Mouse (Mus musculus) intestine, postnatal 0 days (tissue): ENCODE measurements around the gene Fkbp11. TPM values are rescaled to one million over a fixed set of nuclear protein-coding genes. Genes with fewer than 3 reads are reported as not detected.

Experiments used
- ATAC-seq: fragments of 200-750 bp; cut with Nextera tagmentation; 2 replicates; pipeline ENCODE4 v1.8.0; 2017; ENCODE audit warnings: mild to moderate bottlenecking, moderate TSS enrichment, moderate library complexity
- H3K27ac ChIP-seq: fragments of 300-500 bp; sonication (generic); 2 replicates; pipeline ENCODE4 v1.5.1; 2014; ENCODE audit warnings: mild to moderate bottlenecking, low read depth, low read length, moderate library complexity
- H3K27me3 ChIP-seq: fragments of 300-500 bp; sonication (generic); replicated peaks from 2 replicates; pipeline ENCODE4 v1.6.1; 2014; ENCODE audit warnings: low read length, mixed read lengths; ENCODE audit not compliant: control insufficient read depth, insufficient read depth
- H3K36me3 ChIP-seq: fragments of 300-500 bp; sonication (generic); 2 replicates; pipeline ENCODE4 v1.6.1; 2014; ENCODE audit warnings: mild to moderate bottlenecking, moderate library complexity; ENCODE audit not compliant: control insufficient read depth, insufficient read depth
- H3K4me1 ChIP-seq: fragments of 300-500 bp; sonication (generic); replicated peaks from 2 replicates; pipeline ENCODE4 v1.6.1; 2014; ENCODE audit warnings: antibody characterized with exemption, low read length, mixed read lengths; ENCODE audit not compliant: control insufficient read depth, insufficient read depth
- H3K4me2 ChIP-seq: fragments of 300-500 bp; sonication (generic); replicated peaks from 2 replicates; pipeline ENCODE4 v1.6.1; 2014; ENCODE audit warnings: low read depth, mild to moderate bottlenecking, moderate library complexity
- H3K4me3 ChIP-seq: fragments of 300-500 bp; sonication (generic); 2 replicates; pipeline ENCODE4 v1.5.1; 2014; ENCODE audit warnings: low read depth, low read length
- H3K9ac ChIP-seq: fragments of 300-500 bp; sonication (generic); 2 replicates; pipeline ENCODE4 v1.6.1; 2014; ENCODE audit warnings: mild to moderate bottlenecking, low read depth, low read length
- H3K9me3 ChIP-seq: fragments of 300-500 bp; sonication (generic); 2 replicates; pipeline ENCODE4 v1.6.1; 2016; ENCODE audit warnings: mixed run types; ENCODE audit not compliant: control insufficient read depth
- CTCF ChIP-seq: sonication (generic); IDR thresholded peaks from 2 replicates; pipeline ENCODE4 v1.5.1; 2016; ENCODE audit warnings: low read depth, mild to moderate bottlenecking, control low read depth, antibody characterized with exemption, moderate library complexity
- WGBS: fragments of 180-500 bp; shearing (Covaris S2); extraction: QIAGEN DNeasy Blood & Tissue Kit; methylation state at CpG from one replicate; pipeline ENCODE4 v1.1.7; 2014; 5-methylcytosine and 5-hydroxymethylcytosine counted together
- polyA plus RNA-seq: library from polyadenylated mRNA; unstranded; fragments of >200 nt; fragmentation: Nextera tagmentation; extraction: Ambion mirVana; gene quantifications from 2 replicates; pipeline ENCODE4 v1.2.1, GENCODE M21; 2015

Gene Fkbp11
- polyA plus RNA-seq, 1 experiment from 2014 or later: 32.4 TPM

DNA sequence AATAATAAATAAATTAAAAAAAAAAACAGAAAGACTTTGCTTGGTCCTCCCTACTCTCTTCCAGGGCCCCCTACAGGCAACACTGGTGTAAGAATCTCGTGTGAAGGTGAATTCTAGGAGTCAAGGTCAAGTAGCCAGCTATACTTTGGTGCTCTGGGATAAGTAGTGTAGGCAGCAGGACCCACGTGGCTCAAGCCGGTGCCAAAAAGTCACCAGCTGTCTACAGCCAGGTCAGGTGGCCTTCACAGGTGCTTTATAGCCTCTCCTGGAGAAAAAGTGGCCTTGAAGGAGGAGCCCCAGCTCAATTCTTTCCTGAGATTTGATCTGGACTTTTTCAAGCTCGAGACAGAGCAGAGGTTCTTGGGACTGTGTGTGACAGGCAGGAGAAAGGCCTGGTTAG lies 1.9 kb downstream of the Fkbp11 start:
- 85% methylated on average over 4 of the region's 4 CpGs for WGBS

DNA sequence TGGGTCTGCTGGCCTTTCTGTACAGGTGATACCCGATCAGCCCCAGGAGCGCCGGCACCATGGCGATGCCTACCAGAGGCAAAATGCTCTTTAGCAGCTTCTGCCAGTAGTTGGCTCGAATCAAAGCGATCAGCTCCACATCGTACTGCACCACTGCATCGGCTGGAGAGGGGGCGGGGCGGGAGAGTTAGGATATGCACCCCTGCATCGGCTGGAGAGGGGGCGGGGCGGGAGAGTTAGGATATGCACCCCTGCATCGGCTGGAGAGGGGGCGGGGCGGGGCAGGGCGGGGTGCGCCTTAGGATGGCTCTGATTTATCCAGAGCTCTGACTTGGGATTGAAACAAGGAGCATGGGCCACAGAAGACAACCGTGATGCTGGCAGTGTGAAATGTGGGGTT lies 3.6 kb downstream of the Fkbp11 start:
- Histone ChIP-seq H3K4me1 (no peaks in the 10 kb centered on the region; the same call in 1 of the 2 replicates), H3K9me3 (no peaks in the 10 kb centered on the region), H3K4me3 (no peak overlapping the region), H3K27ac (no peak overlapping the region), H3K9ac (no peak overlapping the region), H3K4me2 (peak overlapping the region; percentile 30; the same call in 1 of the 2 replicates), H3K27me3 (0 out of 2 replicates have a peak, but pooled peaks cover 2% of the 10 kb centered on the region), H3K36me3 (no peaks in the 10 kb centered on the region)
- TF ChIP-seq CTCF: no peak
- no peak for ATAC-seq
- WGBS: 33% methylated on average over 19 of the region's 19 CpGs

More for the DNA sequence above, 1.9 kb downstream of the Fkbp11 start:
- no peak for ATAC-seq
- no peak overlapping the region for H3K9ac ChIP-seq
- H3K27ac ChIP-seq: no peak overlapping the region
- H3K4me1 ChIP-seq: no peaks in the 10 kb centered on the region; the same call in 1 of the 2 replicates
- H3K9me3 ChIP-seq: no peaks in the 10 kb centered on the region
- H3K4me3 ChIP-seq: no peak overlapping the region
- 0 out of 2 replicates have a peak, but pooled peaks cover 2% of the 10 kb centered on the region for H3K27me3 ChIP-seq
- no peak for TF ChIP-seq CTCF
- no peak overlapping the region for H3K4me2 ChIP-seq
- H3K36me3 ChIP-seq: no peaks in the 10 kb centered on the region

- no peak for TF ChIP-seq CTCF
- no peak overlapping the region for H3K4me2 ChIP-seq
- no peaks in the 10 kb centered on the region for H3K27me3 ChIP-seq
- H3K27ac ChIP-seq: no peak overlapping the region
- no peaks in the 10 kb centered on the region for H3K36me3 ChIP-seq
- H3K4me1 ChIP-seq: no peaks in the 10 kb centered on the region; the same call in 1 of the 2 replicates
- no peak overlapping the region for H3K4me3 ChIP-seq
- no peak for ATAC-seq
- H3K9me3 ChIP-seq: no peaks in the 10 kb centered on the region
- no peak overlapping the region for H3K9ac ChIP-seq
- WGBS: 65% methylated on average over 14 of the region's 14 CpGs
Observed at GRCm38 (mm10) chr15:98722854-98723253, 5.1 kb downstream of the Fkbp11 start.

DNA sequence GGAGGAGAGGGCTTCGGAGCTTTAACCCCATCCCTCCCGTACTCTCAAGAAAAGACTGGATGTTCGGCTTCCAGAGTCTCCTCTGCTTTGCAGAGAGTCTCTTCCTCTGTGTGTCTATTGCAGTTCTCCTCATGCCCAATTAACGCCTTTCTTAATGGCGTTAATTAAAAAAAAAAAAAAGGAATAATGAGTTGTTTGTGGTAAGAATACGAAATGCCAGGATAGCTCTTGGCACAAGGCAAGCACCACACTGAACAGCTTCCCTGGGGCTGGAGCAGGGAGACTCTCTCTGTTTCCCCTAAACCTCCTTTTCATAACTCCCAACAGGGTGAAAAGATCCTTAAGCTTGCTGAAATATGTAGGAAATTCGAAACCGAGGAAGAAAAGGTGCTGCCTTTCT lies 5.8 kb downstream of the Fkbp11 start:
- H3K9ac ChIP-seq: no peak overlapping the region
- no peaks in the 10 kb centered on the region for H3K9me3 ChIP-seq
- ATAC-seq: no peak
- H3K4me3 ChIP-seq: no peak overlapping the region
- 86% methylated on average over 8 of the region's 8 CpGs for WGBS
- TF ChIP-seq CTCF: no peak
- no peak overlapping the region for H3K27ac ChIP-seq
- no peaks in the 10 kb centered on the region for H3K36me3 ChIP-seq
- no peaks in the 10 kb centered on the region; the same call in 1 of the 2 replicates for H3K4me1 ChIP-seq
- no peak overlapping the region for H3K4me2 ChIP-seq
- no peaks in the 10 kb centered on the region for H3K27me3 ChIP-seq

DNA sequence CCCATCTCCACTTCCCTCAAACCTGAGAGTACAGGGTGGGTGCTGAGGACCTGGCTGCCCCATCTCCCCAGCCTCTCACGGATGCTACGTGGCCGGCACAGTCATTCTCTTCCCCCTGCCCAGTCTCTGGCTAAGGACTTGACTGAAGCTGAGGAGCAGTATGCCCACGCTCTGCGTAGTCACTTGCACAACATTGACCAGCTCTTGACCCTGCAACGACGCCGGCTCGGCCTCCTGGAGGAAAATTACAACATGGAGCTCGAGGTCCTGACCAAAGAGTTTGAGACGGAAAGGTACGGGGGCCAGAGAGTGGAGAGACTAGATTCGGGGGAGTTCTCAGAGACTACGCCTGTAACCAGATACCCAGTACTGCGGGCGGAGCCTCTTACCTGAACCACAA lies 10.7 kb downstream of the Fkbp11 start:
- H3K36me3 ChIP-seq: no peaks in the 10 kb centered on the region
- no peaks in the 10 kb centered on the region for H3K9me3 ChIP-seq
- TF ChIP-seq CTCF: no peak
- no peaks in the 10 kb centered on the region for H3K27me3 ChIP-seq
- H3K4me2 ChIP-seq: no peak overlapping the region
- WGBS: 63% methylated on average over 16 of the region's 16 CpGs
- no peak overlapping the region for H3K9ac ChIP-seq
- H3K4me3 ChIP-seq: no peak overlapping the region
- H3K4me1 ChIP-seq: no peaks in the 10 kb centered on the region
- no peak overlapping the region for H3K27ac ChIP-seq
- ATAC-seq: no peak

- Histone ChIP-seq H3K27ac (peak overlapping the region; percentile 62; the same call in 1 of the 2 replicates), H3K9me3 (no peaks in the 10 kb centered on the region), H3K36me3 (no peaks in the 10 kb centered on the region), H3K4me3 (no peak overlapping the region), H3K9ac (no peak overlapping the region), H3K27me3 (no peaks in the 10 kb centered on the region), H3K4me2 (no peak overlapping the region), H3K4me1 (no peaks in the 10 kb centered on the region)
- no peak for TF ChIP-seq CTCF
- 44% methylated on average over 5 of the region's 5 CpGs for WGBS
- peak; percentile 72 for ATAC-seq
Observed at GRCm38 (mm10) chr15:98714230-98714652, 13.8 kb downstream of the Fkbp11 start.

GRCm38 (mm10) chr15:98710442-98710841 lies 17.6 kb downstream of the Fkbp11 start:
- WGBS: 17% methylated on average over 9 of the region's 9 CpGs
- Histone ChIP-seq H3K36me3 (no peaks in the 10 kb centered on the region), H3K9ac (no peak overlapping the region), H3K9me3 (no peaks in the 10 kb centered on the region), H3K27ac (no peak overlapping the region), H3K4me3 (no peak overlapping the region), H3K4me1 (no peaks in the 10 kb centered on the region), H3K4me2 (no peak overlapping the region), H3K27me3 (no peaks in the 10 kb centered on the region)
- ATAC-seq: no peak
- peak; percentile 85 for TF ChIP-seq CTCF
